Mouse (Mus musculus) C2C12 (cell line): ENCODE measurements around the gene Pdlim5.

ENCODE experiments used
- CEBPB ChIP-seq: IDR thresholded peaks from one replicate; pipeline ENCODE4 v1.6.1; 2011; ENCODE audit warnings: low read depth, mild to moderate bottlenecking, control low read depth, moderate library complexity
- CTCF ChIP-seq: IDR thresholded peaks from one replicate; pipeline ENCODE4 v1.5.1; 2011; ENCODE audit not compliant: control insufficient read depth, insufficient read depth, insufficient read length
- USF1 ChIP-seq: IDR thresholded peaks from one replicate; pipeline ENCODE4 v1.6.1; 2011; ENCODE audit warnings: low read depth, mild to moderate bottlenecking, control low read depth, moderate library complexity

- TF ChIP-seq CTCF (no peak), CEBPB (no peak), USF1 (no peak)
Measured at GRCm38 (mm10) chr3:142340701-142341100, 54.8 kb downstream of the Pdlim5 start.
